Mouse (Mus musculus) CD8-positive naive resting alpha-beta T cell, adult 2 months (primary cell): Measurements from ENCODE around the gene Cdc42.

Experiments used
- DNase-seq, 2 experiments: peaks; one replicate each; pipeline ENCODE4 v3.0.0; 2022; ENCODE audit warnings: low read depth in 2 of 2, low spot score in 2 of 2

Gene Cdc42

DNA sequence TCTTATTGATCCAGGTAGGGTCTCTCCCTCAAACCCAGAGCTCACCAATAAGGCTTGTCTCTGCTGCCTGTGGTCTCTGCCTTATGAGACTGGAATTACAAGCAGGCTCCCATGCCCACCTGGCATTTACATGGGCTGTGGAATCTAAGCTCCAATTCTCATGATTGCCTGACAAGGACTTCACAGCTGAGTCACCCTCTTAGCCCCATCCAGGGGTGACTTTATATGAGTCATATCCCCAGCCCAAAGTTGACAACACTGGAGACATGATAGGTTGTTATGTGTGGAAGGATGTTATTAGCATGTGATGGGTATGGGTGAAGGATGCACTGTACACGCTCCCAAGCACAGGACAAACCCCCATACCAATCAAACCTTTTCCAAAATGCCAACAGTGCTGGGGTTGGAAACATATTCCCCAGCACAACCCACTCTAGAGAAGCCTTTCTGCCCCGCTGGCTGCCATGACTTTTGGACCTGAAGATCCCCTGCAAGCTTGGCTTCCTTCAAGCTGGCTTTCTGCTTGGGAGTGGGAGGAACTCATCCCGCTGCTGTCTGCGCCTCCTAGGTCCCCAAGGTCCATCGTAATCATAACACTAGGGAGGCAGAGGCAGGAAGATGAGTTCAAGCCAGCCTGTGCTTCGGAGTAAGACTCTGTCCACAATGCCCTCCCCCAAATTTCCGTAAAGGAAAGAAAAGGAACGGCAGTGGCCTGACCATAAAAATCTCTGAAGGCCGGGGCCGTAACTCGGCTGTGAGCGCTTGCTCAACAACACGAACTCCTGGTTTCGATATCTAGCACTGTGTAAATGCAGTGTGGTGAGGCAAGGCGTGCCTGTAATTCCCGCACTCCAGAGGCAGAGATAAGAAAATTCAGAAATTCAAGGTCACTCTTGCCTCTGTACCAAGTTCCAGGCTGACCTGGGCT, 14.3 kb upstream of the Cdc42 start:
- no peak for DNase-seq

DNA sequence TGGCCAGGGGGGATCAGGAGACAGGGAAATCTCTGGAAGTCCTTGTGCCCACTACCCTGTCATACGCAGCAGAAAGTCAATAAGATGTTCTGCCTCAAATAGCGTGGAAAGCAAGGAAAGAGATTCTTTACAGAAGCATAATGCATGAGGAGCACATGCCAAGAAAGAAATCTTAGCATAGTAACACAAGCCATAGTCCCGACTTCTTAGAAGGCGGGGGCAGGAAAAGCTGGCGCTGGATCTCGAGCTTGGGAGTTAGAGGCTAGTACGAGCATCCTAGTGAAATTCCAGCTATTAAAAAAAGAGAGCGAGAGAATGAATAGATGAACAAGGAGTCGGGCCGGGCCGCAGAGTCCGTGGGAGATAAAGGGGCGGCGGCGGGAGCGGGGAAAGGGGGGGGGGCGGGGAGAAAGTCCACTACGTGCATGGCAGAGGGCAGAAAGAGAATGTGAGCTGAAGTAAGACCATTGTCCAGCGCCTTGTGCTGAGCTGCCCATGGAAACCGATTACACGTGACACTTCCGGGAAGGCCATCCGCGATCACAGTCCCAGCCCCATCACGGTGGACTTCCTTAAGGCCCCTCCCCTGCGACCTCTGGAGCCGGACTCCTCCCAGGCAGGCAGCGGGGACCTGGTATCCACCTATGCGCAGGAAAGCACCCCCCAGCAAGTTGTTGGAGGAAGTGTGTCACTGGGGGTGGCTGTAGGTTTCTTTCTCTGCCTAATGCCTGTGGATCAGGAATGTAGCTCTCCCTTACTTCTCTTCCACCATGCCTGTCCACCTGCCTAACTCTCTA, 12.6 kb upstream of the Cdc42 start:
- DNase-seq = no peak

DNA sequence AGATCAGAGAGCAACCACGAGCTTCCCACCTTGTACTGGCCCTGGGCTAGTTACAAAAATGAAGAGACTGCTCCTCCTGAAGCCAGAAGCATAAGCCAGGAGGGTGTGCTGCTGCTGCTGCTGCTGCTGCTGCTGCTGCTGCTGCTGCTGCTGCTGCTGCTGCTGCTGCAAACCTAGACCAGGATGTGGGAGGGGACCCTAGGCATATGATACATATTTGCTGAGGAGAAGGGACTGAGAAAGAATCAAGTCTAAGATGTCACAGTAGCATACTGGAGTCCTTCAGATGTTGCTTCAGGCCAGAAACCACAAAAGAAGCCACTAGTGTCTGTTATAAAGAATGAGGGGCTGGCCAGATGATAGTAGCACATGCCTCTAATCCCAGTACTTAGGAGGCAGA, 10.7 kb upstream of the Cdc42 start:
- DNase-seq = peak; percentile 25 to 38

DNA sequence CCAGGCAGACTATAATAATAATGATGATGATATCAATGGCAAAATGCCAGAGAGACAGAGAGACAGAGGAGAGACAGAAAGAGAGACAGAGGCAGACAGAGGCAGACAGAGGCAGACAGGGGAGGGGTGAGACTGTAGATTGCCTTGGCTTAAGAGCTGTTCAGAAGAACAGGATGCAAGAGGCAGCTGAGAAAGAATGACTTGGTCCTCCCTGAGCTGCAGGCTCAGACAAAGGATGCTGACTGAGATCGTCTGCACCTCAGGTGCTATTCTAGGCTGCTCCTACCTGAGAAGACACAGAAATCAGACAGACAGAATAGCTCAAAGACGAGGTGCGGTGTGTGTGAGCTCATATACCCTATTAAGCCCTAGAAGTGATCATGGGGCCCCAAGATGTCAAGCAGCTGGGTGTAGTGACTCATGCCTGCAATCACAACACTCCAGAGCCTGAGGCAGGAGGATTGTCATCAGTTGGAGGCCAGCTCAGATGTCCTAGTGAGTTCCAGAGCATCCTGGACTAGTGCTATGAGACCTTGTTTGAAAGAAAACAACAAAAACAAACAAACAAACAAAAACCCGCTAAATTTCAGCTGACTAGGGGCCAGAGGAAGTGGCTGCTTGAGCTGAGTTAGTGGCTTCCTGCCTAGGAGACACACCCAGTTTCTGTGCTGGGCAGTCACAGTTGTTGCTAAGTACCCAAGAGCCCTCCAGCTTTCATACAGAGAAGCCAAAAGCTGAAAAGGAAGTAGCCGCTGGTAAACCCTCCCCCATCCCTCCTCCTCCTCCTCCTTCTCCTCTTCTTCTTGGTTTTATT, 10.0 kb upstream of the Cdc42 start:
- DNase-seq = peak; percentile 56 to 69

DNA sequence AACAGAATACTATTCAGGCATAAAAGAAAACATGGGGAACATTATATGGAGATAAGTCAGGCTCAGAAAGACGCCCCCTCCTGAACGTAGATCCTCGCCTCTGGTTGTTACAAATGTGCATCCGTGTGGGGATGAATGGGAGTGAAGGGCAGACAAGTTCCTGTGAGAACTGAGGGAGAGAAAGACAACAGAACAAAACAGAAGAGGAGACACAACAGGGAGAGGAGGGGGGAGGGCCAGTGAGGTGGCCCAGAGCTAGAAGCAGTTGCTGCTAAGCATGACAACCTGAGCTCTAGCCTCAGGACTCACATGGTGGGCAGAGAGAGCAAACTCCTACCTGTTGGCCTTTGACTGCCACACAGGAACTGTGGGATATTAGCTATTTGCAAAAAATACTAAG, 8.6 kb upstream of the Cdc42 start:
- no peak for DNase-seq

DNA sequence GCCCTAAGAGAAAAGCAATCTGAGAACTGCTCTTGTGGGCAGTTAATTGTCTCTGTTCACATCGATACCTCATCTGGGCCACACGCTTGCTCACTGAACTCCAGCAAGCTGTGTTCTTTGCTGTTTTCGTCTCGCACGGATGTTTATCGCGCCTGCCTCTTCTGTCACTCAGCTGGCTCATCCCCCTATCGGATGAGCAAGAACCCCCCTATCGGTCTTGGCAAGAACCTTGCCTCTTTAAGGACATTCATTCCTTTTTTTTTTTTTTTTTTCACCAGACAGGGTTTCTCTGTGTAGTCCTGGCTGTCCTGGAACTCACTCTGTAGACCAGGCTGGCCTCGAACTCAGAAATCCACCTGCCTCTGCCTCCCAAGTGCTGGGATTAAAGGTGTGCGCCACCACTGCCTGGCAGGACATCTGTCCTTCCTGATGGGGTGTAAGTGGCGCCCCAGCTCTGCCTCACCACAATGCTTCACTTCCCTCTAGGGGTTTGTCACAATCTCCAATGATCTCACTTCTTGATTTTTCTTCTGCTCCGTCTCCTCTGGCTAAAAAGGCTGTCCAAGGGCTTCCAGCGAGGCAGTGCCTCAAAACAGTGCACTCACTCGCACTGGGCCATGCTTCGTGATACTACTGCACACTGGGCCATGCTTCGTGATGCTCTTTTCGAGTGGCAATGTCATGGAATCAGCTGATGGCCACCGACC, 8.0 kb upstream of the Cdc42 start:
- DNase-seq = no peak

DNA sequence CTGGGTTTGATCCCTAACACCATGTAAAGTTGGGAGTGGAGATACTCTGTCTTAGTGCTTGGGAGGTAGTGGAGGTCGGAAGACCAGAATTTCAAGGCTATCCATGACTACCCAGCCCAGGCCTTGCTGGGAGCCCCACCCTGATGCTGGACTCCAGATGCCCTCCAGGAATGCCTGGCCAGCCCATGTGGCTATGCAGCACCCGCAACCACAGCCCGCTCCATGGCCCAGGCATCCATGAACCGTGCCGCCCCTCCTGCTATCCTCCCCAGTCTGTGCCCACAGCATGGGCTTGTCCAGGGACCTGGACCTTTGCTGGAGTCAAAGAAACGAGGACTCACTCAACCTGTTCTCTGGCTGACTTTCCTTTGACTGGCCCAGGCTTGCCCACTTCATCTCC, 7.3 kb upstream of the Cdc42 start:
- DNase-seq = no peak

DNA sequence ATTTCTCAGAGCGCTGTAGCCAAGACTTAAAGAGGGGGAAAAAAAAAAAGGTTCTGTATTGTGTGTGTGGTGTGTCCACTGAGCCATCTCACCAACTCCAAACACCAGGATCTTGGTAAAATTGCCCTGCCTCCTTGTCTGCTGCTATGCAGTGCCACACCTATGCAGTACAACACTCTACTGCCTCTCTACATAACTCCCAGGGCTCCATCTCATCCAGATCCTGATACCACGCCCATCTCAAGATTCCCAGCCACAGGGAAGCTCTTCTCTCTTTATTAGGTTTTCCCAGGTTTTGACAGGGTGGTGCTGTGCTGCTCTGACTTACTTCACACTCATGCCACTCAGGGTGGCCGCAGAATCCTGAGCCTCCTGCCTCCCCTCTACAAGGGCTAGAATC, 3.5 kb upstream of the Cdc42 start:
- DNase-seq = no peak

DNA sequence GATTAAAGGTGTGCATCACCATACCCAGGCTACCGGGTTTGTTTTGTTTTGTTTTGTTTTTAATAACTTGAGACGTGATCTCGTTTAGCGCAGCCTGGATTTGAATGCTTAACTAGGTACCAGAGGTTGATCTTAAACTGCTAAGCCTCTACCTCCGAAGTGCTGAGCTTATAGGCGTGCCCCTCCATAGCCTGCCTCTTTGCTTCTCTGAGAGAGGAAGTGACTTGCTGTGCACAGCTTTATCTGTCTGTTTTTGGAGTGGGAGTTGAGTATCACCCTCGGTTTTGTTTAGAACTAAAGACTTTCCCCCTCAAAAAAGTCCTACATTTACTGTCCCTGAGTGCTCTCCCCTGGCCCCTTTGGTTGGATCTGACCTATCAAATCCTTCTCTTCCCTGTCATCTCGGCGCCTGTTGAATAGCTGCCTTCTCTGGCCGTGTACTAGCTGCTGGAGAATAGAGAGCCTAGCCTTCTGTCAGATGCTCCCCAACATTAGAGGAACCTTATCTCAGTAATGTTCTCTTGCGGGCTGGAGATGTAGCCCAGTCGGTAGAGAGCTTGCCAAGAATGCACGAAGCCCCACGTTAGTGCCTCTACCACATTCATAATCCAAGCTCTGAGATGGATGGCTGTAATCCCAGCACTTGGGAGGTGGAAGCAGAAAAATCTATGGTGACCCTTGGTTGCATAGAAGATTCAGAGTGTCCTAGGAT, 927 bp upstream of the Cdc42 start:
- DNase-seq = peak; percentile 37 to 62

DNA sequence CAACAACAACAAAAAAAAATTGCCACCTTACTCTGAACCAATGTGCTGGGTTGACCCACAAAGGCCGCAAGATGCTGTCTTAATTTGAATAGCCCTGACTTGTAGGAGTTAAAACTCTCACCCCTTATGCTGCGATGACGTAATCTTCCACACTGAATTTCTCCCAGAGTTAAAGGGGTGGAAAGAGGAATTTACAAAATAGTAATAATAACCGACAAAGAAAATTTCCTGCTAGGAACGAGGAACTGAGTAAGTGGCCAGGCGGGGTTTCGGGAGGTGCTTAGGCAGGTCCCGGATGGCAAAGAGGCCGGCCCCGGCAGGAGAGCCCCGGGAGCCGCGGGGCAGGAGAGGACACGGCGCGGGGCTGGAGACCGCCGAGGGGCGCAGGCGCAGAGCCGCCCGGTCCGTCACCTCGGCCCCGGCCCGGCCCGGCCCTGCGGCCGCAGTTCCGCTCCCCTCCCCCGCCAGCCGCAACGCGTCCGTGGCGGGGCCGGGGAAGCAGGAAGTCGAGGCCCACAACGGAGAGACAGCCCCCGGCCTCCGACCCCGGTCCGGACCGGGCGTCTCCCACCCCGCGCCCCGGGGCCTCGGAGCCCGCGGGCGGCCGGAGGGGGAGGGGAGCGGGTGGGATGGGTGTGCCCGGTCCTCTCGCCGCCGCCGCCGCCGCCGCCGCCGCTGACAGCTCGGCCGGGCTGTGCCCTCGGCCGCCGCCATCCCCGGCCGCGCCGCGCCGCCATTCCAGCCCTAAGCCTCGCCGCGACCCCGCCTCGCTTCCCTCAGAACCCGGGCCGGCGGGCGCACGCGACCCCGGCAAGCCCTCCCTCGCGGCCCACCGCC, 628 bp downstream of the Cdc42 start:
- DNase-seq = peak; percentile 36 to 41

DNA sequence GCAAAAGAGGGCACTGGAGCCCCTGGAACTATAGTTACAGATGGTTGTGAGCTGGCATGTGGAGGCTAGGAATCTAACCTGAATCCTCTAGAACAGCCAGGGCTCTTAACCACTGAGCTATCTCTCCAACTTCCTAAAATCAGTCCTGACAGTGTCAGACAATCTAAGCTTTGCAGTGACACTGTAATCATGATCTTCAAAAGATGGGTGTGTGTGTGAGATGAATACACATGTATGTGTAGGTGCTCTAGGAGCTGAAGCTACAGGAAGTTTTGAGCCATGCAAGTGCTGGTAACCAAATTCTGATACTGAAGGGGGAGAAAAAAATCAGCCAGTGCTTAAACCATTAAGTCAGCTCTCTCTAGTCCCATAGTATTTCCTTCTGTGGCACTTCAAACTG, 6.9 kb downstream of the Cdc42 start:
- DNase-seq = no peak

DNA sequence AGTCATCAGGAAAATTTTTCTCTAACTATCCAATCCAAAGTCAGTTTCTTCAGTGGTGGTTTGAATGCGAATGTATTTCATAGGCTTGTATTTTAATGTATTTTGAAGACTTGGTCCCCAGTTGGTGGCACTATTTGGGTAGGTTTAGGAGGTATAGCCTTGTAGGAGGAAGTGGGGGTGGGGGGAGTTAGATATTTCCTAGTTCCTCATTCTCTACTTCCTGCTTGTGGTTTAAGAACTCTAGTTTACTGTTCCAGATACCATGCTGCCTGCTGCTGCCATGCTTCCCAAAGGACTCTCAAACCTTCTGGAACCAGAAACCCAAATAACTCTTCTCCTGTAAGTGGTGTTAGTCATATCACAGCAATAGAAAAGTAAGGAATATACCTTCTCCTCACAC, 11.7 kb downstream of the Cdc42 start:
- peak in 1 of 2 experiments; percentile 38 for DNase-seq

DNA sequence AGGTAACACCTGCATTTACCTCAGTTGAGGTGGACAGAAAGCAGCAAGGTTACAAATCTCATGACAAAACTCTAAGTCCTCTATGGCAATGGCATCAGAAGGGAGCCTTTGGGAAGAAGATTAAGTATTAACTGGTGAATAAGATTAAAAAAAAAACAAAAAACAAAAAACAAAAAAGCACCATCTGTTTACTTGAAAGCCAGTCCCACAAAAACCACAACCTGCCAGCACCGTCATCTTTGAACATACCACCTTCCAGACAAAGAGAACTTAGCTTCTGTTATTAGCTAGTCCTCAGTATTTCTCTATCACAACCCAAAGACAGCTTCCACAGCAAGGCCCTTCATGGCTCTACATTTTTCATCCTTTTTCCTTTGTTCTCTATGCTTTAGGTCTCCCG, 12.4 kb downstream of the Cdc42 start:
- peak in 1 of 2 experiments; percentile 11 for DNase-seq

DNA sequence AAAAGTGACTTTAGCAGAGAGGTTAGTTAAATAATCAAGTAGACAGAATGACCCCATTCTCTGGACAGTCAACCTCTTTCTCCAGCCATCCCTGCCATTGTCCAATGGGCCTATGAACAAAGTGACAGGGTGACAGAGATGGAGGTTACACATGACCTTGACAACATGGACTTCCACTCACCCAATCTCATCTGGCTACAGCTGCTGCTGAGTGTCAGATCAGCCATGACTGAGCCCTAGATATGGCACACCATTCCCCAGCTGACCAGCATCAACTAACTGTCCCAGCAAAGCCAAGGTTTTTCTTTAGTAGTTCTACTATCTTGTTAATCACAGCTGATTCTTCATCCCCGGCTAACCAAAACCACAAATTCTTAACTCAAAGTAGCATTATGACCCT, 14.7 kb downstream of the Cdc42 start:
- no peak for DNase-seq

DNA sequence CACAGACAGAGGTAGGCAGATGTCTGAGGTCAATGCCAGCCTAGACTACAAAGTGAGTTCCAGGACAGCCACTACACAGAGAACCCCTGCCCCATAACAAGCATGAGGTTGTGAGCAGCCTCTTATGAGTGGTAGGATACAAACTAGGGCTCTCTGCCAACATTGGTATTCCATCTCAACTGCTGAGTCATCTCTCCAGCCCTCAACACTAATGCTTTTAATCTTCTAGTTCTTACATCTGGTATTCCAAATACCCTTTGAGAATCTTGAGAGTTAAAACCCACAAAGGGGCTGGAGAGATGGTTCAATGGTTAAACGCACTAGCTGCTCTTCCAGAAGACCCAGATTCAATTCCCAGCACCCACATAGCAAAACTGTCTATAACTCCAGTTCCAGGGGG, 18.1 kb downstream of the Cdc42 start:
- no peak for DNase-seq

DNA sequence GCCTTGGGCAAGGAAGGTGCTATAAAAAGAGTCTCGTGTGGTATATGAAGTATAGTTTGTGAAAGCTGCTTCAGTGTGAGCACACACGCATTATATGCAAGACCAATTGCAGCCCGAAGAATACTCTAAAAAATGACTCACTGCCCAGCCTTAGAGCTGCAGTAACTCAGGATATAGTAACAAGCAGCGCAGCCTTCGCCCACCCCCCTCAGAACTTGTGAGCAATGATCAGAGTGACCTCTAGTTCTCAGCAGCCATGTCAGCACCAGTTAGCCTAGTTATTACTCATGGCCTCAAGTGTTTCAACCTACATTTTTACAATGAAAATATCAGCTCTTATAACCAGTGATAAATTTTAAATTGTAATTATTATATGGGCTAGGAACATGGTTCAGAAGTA, 21.1 kb downstream of the Cdc42 start:
- DNase-seq = no peak

DNA sequence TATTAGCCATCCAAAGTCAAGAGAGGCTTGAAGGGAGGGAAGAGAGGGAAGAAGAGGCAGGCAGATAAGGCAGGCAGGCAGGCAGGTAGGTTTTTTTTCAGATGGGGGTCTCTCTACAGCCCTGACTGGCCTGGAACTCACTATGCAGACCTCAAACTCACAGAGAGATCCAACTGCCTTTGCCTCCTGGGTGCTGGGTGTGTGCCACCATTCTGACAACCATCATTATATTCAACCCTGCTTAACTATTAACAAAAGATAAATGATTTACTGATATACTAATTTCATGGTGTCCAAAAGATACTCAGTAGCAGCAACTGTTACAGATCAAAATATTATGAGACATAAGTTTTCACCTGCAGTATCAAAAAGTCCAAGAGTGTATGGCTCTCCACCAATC, 25.5 kb downstream of the Cdc42 start:
- DNase-seq = no peak

DNA sequence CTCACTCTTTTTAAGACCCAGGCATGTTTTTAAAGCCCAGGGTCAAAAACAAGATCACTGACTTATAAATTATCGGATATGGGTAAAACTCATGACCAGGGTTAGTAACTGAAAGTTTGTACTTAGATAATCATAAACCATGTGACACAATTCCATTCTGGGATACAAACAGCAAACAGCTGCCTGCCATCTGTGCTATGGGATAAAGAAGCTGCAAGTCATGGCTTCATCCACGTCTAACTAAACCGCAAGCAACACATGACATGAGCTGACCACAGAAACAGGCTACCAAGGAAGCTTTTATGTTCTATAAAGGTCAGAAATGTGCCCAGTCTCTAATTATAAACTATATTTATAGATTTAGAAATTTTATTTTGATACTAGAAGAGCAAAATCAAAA, 31.0 kb downstream of the Cdc42 start:
- DNase-seq = no peak

DNA sequence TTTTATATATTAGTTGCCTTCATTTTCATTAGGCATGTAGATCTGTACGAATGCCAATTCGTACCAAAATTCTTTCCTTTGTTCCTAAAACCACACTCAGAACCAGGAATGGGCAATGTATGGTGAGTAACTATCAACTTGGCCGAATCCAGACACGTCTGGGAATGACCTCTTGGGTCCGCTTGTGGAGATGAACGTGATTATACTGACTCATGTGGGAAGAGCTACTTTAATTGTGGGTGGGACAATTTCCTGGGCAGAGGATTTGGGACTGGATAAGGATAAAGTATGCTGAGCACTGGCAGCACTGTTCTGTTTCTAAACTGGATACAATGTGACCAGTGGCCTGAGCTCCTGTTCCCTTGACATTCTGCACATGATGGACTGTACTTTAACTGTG, 32.6 kb downstream of the Cdc42 start:
- no peak for DNase-seq
